Mouse (Mus musculus) left cerebral cortex, adult 11 months (tissue): ENCODE data around the gene Vmn1r30.

ENCODE experiments used
- DNase-seq: peaks from one replicate; pipeline ENCODE4 v3.0.0; 2022; ENCODE audit warnings: low spot score

Gene Vmn1r30

GRCm38 (mm10) chr6:58443285-58443684 lies at the start of gene Vmn1r30:
TSS of gene Vmn1r30 (minus strand) at chr6:58443385.
- no peak for DNase-seq

GRCm38 (mm10) chr6:58475230-58475629 lies 32.0 kb upstream of the Vmn1r30 start, which contains the start of gene Vmn1r31:
TSS of gene Vmn1r31 (minus strand) at chr6:58475330.
- DNase-seq, result no peak
